Mouse (Mus musculus) T-helper 1 cell (primary cell): Measurements from ENCODE around the gene Prkd2.

Source experiments
- in situ Hi-C: fragments of 300-600 bp; cut with MboI, MseI; formaldehyde crosslinking; loops from one replicate; pipeline ENCODE4 v1.15.1; 2025; ENCODE audit warnings: high pct_unique_total_duplicates

Prkd2 gene

GRCm38 (mm10) chr7:16859902-16860651 is 17.4 kb downstream of the Prkd2 start:
- in situ Hi-C loops = no loop called here

GRCm38 (mm10) chr7:16867488-16867887 is 24.8 kb downstream of the Prkd2 start:
- in situ Hi-C loops = no loop called here

DNA sequence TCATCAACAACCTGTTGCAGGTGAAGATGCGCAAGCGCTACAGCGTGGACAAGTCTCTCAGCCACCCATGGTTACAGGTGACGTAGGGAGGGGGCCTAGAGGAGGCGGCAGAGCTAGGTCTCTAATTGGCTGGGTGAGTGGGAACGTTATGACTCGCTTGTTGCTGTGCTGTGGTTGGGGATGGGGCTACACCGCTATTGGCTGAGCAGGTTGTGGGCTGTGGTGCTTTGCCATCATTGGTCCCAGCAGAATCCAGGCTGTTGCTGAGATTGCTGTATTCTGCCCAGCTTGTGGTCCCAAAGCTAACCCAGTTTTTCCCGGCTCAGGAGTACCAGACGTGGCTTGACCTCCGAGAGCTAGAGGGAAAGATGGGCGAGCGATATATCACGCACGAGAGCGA is 26.8 kb downstream of the Prkd2 start:
- in situ Hi-C loops = no loop called here

DNA sequence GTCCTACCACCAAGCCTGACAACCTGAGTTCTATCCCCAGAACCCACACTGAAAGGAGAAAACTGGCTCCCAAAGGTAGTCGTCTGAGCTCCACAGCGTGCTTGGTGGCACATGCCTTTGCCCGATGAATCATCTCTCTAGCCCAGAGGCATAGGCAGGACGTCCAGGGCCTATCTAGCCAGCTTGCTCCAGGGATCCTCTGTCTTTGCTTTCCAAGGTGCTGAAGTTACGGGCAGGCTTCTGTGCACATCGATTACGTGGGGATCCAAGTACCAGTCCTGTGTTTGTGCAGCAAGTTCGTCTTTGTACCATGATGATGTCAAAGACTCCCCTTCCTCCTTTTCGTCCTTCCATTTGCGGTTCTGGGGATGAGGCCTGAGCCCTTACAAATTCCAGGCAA is 28.9 kb downstream of the Prkd2 start:
- in situ Hi-C loops = no loop called here

- in situ Hi-C loops = no loop called here
These were observed 29.8 kb downstream of the Prkd2 start for GRCm38 (mm10) chr7:16872478-16872877.

DNA sequence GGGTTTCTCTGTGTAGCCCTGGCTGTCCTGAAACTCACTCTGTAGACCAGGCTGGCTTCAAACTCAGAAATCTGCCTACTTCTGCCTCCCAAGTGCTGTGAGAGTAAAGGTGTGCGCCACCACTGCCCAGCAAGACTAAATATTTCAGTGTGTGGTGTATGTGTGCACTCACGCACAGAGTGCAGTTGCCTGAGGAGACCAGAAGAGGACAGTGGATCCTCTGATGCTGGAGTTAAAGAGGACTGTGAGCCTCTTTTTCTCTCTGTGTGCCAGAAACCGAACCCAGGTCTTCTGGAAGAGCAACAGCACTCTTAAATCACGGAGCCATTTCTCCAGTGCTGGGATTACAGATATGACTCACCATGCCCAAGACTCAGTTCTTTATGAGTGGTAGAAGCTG is 30.7 kb downstream of the Prkd2 start:
- in situ Hi-C loops = no loop called here

- in situ Hi-C loops = no loop called here
These were observed 31.5 kb downstream of the Prkd2 start for GRCm38 (mm10) chr7:16874190-16874589.

DNA sequence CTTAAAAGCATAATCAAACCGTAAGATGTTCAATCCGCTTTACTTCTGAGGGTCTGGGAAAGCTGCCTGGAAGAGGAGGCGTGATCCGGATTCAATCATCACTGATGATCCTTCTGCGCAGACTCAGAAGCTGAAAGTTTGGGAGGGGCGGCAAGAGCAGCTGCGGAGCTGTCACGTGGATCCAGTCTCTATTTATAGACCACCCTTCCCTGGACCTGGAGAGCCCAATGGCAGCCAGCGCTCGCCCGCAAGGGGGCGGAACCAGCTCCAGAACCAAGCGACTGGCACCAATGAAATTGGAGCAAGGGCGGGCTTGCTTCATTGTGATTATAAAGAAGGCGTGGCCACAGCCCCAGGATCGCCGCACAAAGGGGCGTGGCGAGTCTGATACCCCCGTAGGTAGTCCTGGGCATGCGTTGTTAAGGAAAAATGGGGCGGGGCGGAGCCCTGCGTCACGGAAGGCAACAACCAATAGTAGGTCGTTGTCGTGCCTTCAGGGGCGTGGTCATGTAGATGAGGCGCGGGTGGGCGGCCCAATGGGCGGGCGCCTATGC is 32.1 kb downstream of the Prkd2 start:
- in situ Hi-C loops = no loop called here

- in situ Hi-C loops = no loop called here
These were observed 32.4 kb downstream of the Prkd2 start, which contains the start of gene Dact3 for GRCm38 (mm10) chr7:16875310-16875325. TSS of gene Dact3 (plus strand) at chr7:16875317.

- in situ Hi-C loops = no loop called here
These were observed 32.6 kb downstream of the Prkd2 start for GRCm38 (mm10) chr7:16875326-16875725.

GRCm38 (mm10) chr7:16876006-16876405 is 33.3 kb downstream of the Prkd2 start:
- in situ Hi-C loops = no loop called here

GRCm38 (mm10) chr7:16876608-16877007 is 33.9 kb downstream of the Prkd2 start:
- in situ Hi-C loops = no loop called here

DNA sequence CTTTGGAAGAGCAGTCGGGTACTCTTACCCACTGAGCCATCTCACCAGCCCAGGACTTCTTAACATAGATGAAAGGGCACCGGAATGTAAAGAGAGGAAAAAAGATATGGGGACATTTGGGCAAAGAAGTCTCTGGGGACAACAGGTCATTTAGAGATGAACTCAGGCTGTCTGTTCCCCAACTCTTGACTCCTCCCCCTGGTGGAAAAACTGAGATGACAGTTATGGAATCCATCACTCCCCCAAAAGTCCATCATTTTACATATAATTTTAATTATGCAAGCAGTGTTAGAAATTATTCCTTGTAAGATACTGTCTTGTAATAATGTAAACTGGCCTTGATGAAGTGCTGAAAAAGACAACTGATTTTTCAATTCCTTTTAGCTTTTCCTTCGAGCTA is 35.0 kb downstream of the Prkd2 start:
- in situ Hi-C loops = no loop called here

DNA sequence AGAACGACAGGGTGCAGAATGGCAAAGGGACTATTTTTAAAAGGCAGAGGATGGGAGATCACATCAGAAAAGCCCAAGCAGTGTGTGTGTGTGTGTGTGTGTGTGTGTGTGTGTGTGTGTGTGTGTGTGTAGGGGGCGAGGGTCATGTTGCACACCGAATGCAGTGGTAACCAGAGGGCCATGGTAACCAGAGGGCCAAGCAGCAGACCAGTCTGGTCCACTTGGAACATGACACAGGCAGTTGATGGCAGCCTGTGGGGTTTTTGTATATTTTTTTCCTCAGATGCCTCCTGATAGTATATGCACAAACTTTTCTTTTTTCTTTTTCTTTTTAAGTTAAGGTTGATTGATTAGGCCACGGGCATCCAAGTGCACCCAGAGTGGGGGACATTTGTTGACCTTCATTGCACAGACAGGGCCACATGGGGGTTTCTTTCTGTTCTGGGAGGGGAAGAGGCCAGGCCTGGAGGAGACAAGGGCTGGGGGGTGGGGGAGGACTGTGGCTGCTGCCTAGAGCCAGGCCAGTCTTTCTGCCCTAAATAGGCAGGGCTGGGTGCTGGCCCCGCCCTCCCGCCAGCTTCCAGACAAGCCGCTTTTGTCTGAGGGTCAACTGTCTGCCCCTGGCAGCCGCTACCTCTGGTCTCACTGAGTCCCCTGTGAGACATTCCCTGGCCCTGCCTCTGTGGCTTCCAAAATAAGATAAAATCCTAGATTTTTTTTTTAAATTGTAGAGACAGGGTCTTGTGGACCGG is 37.3 kb downstream of the Prkd2 start:
- in situ Hi-C loops = no loop called here

GRCm38 (mm10) chr7:16880615-16881014 is 37.9 kb downstream of the Prkd2 start:
- in situ Hi-C loops = no loop called here

DNA sequence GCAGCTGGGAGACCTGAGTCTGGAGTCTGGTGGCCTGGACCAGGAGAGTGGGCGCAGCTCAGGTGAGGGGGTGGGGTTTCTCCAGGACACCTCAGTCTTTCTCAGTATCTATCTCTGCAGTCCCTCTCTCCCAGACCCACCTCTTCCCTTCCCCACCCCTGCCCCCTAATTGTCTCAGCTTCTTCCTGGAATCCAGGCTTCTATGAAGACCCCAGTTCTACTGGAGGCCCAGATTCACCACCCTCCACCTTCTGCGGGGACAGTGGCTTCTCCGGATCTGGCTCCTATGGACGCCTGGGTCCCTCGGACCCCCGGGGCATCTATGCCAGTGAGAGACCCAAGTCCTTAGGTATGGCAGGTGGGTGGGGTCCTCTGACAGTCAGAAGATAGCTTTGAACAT is 40.5 kb downstream of the Prkd2 start:
- in situ Hi-C loops = no loop called here

GRCm38 (mm10) chr7:16884334-16884733 is 41.6 kb downstream of the Prkd2 start:
- in situ Hi-C loops = no loop called here

GRCm38 (mm10) chr7:16885271-16885776 is 42.6 kb downstream of the Prkd2 start:
- in situ Hi-C loops = no loop called here

- in situ Hi-C loops = no loop called here
These were observed 43.2 kb downstream of the Prkd2 start for GRCm38 (mm10) chr7:16885905-16886304.

DNA sequence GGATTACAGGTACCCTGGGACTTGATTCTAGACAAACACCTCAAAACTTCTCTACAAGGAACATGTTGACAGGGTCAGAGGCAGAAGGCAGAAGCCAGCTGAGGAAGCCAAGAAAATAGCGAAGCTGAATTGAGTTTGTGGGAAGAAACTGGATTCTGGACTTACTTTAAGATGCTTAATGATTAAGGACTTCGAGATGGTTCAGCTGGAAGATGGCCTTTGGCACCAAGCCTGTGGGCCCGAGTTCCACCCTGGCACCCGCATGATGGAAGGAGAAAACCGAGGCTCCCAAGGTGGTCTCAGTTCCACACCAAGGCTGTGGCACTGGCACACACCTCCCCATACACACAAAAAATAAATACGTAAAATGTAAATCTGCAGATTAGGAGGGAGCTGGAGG is 47.8 kb downstream of the Prkd2 start:
- in situ Hi-C loops = no loop called here

DNA sequence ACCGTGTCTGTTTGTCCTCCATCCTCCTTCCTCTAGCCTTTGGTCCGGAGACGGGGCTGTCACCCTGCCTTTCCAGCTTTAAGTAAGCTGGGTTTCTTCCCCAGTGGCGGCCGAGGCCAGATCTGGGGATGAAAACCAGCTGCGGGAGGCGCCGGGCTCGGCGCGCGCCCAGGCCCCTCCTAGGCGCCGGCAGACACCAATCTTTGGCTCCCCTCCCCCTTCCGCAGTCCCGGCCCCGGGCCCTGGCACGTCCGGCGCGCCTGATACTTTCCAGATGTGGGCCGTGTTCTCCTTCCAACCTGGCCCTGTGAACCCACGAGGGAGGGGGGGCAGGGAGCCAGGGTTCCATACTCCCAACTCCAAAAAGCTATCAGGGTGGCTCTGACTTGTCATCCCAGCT is 48.2 kb downstream of the Prkd2 start:
- in situ Hi-C loops = no loop called here

DNA sequence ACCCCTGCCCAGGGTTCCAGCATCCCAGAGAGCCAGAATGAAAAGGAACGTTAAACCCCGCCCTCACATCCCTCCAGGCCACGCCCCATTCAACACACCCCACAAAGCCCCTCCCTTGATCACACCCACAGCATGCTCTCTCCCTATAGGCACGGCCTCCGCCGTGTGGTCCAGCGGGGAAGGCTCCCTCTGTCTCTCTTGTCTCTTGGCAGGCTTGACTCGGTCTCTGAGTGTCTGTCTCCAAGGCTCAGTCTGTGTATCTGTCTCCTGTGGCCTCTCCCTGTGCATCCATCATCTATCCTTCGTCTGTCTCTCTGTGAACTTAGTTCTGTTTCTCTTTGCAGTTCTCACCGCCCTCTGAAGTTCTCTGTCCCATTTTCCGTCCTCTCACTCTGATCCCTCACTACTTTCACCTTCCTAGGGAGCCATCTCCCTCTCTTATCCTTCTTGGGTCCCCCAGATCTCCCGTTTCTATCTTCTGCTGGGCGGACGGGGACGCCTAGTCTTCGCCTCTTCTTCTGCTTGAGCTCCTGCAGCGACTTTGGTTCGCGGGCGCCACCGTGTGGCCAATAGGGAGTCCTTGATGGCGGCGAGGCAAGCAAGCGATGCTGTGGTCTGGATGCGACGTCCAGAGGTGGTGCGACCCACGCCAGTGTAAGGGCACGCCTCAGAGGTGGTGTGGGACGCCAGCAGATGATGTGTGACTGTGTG is 49.1 kb downstream of the Prkd2 start, which contains the start of gene Gng8:
Gene Gng8 (plus strand): TSS at position 146 of the 711 bp plus-strand sequence.
- in situ Hi-C loops = no loop called here

DNA sequence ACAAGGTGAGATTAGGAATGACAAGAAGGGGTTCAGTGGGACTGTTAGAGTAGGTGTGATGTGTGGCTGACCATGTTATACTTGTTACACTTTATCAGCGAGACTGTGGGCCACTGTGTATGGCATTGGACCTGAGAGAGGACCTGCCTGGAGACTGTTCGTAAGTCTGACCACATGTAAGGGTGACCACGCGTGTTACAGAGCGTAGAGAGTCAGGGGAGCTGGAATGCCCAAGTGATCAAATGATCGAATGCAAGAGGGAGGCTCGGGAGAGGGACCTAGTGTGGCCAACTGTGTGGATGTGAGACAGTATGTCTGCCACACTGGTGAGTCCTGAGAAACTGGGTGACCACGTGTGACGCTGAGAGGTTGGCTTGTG is 49.6 kb downstream of the Prkd2 start:
- in situ Hi-C loops = no loop called here
